Mouse (Mus musculus) lung, postnatal 10 days (tissue): ENCODE data around the gene Ei24.

ENCODE experiments used
- DNase-seq: peaks from one replicate; pipeline ENCODE4 v3.0.0; 2021

The Ei24 gene

DNA sequence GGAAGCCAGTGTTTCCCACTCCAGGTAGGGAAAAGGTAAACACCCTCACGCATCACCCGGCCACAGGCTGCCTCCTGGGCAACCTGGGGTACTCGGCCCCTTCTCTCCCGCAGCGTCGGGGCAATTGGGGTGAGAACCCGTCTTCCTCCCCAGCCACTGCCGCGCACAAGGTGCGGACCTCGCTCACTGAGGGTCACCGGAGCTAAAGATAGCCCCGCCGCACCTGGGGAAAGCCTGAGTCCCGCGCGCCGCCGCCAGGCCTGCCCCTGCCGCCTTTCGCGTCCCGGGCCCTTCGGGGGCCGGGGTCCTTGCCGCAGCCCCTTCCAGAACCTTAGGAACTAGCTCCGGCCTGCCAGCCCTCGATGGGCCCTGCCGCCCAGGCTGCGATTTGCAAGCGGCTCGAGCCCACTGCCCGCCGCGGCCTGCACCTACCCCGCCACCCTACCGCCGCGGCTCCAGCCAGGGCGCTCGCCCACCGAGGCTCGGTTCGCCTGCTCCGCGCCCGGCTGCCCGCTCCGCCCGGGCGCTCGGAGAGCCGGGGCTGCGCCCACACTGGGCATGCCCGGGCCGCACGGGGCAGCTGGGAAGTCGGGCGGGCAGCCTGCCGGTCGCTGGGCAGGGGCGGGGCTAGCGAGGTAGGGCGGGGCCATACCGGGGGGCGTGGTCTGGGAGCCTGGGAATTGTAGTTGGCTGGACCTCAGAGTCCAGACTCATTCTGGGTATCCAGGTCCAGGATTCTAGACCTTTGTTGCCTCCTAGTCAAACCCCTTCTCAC is at the start of gene Ei24:
Gene Ei24, minus strand, starts transcription at position 613 of the 775 bp plus-strand sequence.
- DNase-seq, result peak; percentile 96

DNA sequence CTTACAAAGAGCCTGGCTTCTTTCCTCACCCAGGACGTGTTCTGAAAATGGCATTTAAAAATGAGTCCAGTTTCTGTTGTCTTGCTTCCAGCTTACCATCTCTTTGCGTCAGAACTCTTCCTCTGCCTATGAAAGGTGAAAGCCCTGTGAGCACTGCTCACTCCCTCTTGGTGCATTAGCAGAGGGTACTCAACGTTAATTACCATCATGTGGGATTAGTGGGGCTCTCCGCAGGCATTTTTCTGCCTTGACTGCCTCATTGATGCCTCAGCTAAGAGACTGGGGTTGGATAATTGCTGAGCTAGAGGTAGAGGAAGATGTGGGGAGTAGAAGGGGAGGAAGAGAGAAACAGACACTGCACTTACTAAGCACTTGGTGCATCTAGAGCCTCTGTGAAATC is 49.2 kb upstream of the Ei24 start:
- DNase-seq, result no peak

DNA sequence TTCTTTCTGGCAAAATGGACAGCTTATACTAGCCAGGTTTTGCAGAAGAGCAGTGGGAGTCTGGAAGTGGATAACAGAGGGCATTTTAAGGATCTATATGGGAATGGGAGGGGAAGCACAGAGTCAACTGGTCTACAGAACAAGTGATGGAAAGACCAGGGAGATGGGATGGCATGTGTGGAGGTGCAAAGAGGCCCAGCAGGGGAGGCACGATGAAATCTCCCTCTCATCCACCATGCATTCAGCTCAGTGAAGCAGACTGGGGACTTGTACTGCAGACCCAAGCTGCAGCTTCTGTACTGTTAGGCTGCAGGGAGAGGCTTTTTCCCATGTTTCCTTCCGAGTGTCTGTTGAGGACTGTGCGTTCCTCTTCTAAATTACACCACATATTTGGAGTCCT is 36.7 kb upstream of the Ei24 start:
- DNase-seq, result no peak

DNA sequence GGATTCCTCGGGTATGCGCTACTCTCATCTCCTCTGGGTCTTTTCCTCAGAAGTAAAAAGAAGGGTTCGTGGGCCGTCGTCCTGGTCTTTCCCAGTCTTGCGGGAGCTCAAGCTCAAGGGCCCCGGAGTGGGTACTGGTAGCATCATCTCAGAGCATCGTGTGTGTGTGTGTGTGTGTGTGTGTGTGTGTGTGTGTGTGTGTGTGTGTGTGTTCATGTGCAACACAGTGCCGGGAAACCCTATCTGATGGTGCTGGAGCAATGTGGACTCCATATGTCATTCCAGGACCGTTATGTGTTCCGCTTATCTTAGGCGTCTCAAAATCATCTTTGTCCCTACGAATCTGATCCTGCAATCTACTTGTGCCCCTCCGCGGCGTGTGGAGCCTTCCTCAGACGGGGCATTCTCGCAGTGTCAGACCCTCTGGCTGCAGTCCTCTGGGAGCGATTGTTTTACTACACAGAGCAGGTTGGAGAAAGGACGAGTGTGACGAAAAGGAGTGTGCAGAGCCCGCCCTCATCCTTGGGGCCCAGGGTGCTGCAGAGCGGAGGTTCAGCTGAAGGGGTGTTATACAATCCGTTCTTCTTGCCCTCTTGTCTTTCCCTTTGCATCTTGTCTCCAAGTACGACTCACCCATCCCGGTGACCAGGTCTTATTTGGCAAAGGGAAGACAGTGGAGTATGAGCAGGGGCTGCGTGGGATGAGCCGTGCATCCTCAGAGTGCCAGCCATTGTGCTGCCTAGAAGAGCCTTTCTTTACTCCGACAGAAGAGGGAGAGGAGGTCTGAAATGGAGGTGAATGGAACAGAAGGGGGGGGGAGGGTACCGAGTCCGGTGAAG is 36.1 kb upstream of the Ei24 start:
- no peak for DNase-seq

DNA sequence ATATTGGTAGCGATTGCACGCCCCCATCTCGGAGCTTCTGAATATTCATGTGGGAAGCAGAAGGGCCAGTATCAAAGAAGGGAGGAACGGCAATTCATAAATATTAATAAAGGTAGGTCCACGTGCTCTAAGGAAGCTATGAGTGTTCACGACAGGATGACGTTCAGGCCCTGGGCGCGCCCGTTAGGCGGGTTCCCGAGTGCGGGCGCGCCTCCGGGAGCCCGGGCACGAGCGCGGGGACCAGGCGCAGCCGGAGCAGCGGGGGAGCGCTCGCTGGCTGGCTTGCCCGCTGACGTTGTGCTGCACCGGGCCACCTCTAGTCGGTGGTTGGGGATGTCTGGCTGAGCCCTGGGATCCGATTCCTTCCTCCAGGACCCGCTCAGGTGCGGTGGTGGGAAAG is 35.3 kb upstream of the Ei24 start:
- peak; percentile 62 for DNase-seq

DNA sequence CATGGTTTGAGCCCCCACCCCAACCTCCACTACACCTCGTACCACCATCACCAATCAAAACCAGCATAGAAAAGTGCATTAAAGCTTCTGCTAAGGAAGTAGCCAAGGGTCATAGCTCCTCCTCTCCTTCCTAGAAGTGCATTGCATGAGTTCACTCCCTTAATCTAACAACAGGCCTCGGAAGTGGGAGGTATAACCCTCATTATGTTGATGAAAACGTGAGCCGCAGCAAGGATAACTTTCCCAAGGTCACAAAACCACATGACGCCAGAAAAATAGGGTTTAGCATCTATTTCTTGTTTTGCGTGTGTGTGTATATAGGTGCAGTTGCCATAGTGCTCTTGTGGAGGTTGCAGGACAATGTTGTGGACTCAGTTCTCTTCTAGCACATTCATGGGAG is 34.2 kb upstream of the Ei24 start:
- no peak for DNase-seq

DNA sequence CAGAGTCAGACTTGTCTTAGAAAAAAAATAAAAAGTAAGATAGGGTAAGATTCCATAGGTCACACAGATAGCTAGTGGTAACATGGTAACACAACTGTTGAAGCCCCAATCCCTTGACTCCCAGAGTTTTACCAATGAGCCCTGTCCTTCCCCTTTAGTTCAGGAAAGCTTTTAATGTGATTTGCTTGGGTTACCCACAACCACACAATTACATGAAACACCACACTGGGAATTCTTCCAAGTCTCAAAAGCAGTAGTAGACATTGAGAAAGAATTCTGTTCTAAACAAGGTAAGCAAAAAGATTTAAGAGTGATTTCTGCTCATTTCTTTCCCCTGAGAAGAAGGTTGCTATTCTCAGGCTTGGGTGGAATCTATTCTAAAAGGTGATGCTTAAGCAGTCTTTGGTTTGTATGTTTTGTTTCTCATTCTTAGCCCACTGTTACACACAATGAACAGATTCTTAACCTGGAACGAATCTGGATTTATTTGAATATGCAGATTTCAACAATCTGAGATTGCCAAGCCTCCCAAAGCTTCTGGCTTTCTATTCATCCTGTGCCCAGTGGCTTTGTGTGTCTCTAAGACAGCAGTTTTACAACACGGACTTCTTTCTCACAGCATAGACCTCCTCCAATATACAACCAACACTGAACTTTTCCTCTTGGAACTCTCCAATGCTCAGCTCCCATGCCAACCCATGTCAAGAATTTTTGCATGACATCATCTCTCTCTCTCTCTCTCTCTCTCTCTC is 29.6 kb upstream of the Ei24 start:
- no peak for DNase-seq

DNA sequence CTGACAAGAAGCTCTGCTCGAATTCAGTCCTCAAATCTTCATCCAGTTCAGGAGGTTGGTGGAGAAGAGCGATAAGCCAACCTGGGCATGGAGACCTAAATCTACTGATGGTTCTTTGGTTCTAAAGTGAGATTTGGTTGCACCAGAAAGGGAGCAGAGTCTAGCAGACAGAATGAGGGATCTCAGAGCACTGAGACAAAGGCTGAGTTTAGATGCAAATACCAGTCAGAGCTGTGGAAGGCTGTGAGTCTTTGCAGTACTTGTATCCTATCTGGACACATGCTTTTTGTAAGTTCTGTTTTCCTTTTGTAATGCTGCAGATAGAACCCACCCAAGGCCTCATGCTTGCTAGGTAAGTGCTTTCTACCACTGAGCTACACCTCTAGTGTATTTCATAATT is 24.8 kb upstream of the Ei24 start:
- DNase-seq, result no peak

DNA sequence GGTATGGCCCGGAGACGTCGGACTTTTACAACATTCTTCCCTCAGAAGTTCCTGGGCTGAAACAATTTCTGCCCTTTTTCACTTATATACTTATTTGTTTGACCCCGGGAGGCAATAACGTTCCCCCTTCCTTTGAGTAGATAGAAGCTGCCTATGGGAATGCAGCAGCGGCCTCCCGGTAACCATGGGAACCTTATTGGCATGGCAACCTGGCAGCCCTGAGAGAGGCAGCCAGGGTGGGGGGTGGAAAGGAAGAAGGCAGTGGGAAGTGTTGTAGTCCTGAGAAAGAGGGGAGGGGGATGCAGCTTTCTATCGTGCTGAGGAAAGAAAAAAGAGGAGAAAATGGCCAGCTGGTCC is 24.4 kb upstream of the Ei24 start, which contains the start of gene Fez1:
Gene Fez1, plus strand, starts transcription at position 221 of the 357 bp plus-strand sequence.
- peak; percentile 15 for DNase-seq

DNA sequence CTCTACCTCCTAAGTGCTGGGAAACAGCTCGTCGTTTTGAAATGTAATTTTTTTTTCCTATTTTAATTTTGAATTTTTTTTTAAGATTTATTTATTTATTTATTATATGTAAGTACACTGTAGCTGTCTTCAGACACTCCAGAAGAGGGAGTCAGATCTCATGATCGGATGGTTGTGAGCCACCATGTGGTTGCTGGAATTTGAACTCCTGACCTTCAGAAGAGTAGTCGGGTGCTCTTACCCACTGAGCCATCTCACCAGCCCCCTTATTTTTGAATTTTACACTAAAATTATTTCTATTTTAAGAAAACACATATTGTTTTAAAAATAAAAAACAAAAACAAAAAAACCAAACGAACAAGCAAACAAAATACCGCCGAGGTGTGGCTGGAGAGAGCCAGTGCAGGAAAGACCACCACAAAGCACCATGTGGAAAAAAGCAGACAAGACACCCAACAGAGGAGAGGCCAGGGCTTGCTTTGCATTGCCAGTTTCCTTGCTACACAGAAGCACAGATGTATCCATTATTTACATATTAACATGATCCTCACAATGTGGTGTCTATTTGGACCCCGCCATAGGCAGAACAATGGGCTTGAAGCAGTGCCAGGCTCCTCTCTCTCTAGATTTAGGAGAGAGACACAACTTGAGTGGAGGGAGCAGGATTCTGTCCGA is 23.9 kb upstream of the Ei24 start:
- no peak for DNase-seq

DNA sequence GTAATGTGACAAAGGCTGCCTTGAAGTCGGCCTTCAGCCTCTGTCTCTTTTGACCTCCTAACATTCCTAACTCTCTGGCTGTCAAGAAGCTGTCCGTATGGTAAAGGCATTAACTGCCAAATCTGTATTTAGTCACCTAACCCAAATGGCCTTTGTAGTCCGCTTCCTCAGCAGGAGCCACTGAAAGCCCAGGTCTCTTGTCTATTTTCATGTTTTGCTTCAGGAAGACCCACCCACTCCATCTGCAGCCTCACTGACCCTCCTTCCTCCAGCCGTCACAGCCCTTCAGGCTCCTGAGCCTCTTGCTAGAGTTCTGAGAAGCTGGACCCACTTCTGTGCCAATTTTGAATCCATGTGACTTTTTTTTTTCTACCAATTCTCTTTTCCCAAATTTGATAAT is 21.7 kb upstream of the Ei24 start:
- DNase-seq, result no peak

DNA sequence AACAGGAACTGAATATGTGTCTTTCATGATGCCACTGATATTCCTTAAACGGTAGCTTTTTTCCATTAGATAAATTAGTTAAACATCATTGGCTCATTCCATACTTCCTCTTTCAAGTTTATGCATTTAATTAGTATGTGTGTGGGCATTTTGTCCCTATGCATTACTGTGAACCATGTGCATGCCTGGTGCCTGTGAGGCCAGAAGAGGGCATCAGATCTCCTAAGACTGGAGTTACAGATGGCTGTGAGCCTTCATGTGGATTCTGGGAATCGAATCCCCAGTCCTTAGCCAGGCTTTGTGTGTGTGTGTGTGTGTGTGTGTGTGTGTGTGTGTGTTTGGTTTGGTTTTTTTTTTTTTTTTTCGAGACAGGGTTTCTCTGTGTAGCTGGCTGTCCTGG is 17.3 kb upstream of the Ei24 start:
- DNase-seq, result no peak

DNA sequence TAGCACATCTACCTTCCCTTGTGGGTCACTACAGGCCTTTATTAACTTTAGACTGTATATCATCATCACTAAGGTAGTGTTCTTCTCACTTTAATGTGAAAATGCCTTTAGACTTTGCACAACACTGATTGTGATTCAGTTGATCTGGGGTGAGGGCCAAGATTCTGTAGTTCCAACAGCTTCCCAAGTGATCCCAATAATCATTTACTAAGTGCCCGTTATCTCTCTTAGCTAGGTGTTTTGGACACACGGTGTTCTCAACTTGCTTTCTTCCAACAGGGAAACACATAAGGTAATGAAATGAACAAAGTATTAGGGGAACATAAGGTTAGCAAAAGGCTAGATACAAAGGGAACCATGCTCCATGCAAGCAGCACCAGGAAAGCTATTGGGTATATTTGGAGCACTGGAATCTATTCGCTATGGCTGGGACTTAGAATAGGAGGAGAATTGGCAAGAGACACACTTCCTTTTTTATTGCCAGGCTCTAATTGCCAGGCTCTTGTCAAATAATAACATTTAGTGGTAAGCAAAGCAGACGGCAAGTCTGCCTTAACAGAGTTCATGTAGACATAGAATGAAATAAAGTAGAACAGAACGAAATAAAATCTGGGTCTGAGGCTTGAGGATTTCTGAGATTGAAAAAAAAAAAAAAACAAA is 11.1 kb upstream of the Ei24 start:
- DNase-seq, result no peak

DNA sequence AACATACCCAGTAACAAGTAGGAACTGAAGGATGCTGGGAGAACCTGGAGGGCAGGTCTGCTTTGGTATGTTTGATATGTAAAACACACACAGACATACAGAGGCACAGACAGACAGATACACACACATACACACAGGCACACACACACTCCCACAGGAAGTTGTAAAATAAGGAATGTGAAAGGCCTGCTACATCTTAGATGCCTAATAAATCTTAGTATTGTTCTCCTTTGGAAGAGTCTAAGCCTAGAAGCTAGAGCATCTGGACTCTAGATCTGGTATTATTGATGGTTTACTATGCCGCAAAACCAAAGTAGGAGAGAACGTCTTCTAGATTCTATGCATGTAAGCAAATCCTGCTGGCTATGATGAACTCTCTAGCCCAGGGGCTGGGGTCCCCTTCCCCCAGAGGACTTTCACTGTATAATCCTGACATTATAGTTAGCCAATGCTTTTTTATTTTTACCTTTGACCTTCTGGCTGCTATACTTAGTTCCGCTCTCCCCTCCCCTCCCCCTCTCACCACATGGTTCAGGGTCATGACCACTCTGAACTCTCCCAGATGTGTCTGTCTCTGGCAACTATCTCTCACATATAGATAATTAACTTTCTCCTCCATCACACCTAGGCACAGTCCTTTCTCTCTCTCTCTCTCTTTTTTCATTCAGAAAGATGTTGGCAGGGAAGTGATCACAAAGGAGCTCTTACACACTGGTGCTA is 8.2 kb upstream of the Ei24 start:
- no peak for DNase-seq

DNA sequence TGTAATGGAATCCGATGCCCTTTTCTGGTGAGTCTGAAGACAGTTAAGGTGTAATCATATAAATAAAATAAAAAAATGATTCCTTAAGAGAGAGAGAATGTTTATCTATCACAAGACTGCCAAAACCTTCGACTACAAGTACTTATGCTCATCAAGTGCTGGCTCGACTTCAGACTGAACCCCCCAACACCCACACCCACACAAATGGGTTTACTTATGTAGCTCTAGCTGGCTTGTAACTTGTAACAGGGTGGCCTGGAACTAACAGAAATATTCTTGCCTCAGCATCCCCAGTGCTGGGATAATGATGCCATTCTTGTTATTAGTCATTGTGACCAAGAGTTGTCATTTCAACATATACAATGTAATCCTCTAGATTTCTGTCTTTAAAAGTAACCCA is 6.7 kb upstream of the Ei24 start:
- no peak for DNase-seq

DNA sequence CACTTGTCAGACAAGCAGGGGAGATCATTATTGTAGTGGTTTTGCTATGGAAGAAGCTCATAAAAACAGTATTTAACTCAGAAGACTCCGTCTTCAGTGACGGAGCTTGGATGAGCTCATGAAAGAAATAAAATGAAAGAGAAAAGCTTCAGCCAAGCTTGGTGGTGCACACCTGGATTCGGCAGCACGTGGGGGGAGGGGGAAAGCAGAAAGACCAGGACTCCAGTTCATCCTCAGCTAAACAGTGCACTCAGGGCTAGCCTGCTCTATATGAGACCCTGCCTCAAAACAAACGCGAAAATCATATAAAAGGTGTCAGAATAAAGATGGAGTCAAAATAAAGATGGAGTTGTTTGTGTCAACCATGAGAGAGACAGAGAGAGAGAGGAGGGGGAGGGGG is 6.2 kb upstream of the Ei24 start:
- no peak for DNase-seq

DNA sequence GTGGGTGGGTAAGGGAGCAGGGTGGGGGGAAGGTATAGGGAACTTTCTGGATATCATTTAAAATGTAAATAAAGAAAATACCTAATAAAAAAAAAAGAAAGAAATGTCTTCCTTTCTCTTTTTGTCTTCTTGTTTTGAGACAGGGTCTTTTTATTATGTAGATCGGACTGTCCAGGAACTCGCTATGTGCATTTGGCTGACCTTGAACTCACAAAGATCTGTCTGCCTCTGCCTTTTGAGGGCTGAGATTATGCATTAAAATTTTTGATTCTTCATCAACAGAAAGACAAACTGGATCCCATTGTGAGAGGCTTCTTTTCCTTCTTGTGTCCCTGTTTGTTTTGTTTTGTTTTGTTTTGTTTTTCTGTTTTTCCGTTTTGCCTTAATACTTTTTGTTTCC is 5.8 kb upstream of the Ei24 start:
- no peak for DNase-seq

DNA sequence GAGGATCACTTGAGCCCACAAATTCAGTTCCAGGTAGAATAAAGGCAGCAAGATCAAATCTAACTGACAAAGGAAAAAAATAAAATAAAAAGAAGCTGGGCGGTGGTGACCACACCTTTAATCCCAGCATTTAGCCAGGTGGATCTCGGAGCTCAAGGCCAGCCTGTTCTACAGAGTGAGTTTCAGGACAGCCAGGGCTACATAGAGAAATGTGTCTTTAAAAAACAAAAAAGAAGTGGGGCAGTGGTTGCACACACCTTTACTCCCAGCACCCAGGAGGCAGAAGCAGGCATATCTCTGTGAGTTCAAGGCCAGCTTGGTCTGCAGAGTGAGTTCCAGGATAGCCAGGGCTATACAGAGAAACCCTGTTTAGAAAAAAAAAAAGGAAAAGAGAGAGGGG is 4.8 kb upstream of the Ei24 start:
- no peak for DNase-seq

DNA sequence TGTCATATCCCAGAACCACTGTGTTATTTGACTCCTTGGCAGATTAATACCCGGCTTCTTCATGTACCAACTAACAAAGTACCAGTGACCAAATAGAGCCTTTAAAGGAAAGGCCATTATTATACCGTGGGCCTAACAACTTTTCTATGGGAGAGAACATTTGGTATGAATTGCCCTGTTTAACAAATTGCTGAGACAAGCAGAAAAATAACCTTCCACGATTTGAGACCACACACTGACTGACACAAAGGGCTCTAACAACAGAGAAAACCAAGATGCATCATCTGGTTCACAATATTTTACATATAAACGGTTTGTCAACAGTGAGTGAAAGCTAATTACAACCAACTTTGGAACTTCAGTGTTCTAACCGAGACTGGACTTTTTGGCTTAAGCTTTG is 969 bp downstream of the Ei24 start:
- DNase-seq, result no peak

DNA sequence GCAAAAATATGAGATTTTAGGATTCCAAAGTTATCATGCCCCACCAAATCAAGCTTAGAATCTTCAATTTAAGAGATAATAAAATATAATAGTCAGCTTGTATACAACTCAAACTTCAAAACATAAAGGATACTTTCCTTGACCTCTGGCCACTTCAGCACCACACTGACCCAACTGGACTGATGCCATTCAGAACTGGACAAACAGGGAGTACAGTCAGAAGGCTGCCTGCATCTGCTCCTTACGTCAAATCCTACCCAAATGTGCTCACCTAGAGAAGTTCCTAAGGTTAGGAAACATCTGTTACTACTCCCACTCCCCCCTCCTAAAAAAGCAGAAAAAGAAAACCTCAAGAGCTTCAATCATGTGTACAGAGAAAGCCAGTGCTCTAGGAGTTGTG is 1.6 kb downstream of the Ei24 start:
- DNase-seq, result no peak

DNA sequence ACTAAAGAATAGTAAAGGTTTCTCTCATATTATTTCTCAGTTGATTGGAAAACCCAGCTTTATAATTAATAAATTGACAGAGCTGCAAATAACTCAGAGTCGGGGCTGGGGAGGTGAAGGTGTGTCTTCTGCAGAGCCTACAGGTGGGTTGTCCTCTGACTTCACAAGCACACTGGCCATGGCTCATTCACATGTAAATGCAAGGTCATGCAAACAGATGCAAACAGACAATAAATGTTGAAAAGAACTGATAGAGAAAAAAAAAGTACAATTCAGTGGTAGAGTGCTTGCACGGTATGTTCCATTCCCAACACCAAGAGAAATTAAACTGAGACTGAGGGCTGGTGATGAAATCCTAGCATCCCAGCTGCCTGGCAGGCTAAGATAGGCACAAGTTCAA is 2.7 kb downstream of the Ei24 start:
- DNase-seq, result no peak

DNA sequence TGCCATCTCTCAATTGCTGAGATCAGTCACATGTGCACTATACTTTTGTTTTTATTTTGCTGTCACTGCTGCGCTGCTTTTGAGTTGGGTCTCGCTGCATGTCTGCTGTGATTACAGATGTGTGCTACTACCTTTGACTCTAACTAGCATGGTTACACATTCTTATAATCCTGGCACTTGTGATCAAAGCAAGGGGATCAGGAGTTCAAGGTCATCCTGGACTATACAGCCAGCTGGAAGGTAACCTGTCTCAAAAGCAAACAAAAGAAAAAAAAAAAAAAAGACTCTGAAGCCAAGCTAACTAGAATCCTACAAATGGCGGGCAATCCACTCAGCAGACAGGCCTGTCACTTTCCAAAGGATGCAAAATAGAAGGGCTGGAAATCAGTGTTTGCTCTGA is 5.0 kb downstream of the Ei24 start:
- DNase-seq, result no peak
